Mouse (Mus musculus) NIH3T3 (cell line): Measurements from ENCODE around the gene Rps6kb1.

Experiments
- DNase-seq: peaks from one replicate; pipeline ENCODE4 v3.0.0-alpha.2; 2012; ENCODE audit warnings: low read depth

The Rps6kb1 gene

DNA sequence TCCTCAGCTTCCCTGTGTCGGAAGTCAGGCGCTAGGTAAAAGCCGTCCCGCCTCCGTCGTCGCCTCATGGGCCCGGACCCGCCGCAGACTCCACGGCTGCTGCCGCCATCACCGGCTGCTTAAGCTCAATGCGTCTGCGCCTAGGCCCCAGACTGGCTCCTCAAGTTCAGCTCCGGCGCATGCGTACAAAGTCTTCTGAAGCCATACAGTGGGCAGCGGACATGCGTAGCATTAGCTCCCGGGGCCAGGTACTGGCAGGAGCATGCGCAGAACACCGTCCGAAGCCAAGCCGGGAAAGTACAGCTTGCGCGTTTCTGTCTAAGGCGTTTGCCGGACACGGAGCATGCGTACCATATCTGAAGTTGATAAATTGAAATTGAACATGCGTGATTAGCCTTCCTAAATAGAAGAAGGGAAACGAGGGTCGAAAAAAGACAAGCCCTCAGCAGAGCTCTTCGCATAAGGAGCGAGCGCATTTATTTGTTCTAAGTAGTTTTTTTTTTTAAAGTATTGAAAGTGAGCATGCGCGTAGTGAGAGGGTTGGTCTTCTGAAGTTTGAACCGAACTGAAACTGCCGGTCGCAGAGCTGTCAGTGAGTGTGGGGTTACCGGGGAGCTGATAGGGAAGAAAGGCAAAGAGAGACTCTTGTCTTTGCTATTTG, at the start of gene Rps6kb1, which contains the start of gene Tubd1:
Gene Rps6kb1 (minus strand): TSS at position 167 of the 661 bp plus-strand sequence.
Gene Tubd1 (plus strand): TSS at position 353 of the 661 bp plus-strand sequence.
- DNase-seq = peak; percentile 97

DNA sequence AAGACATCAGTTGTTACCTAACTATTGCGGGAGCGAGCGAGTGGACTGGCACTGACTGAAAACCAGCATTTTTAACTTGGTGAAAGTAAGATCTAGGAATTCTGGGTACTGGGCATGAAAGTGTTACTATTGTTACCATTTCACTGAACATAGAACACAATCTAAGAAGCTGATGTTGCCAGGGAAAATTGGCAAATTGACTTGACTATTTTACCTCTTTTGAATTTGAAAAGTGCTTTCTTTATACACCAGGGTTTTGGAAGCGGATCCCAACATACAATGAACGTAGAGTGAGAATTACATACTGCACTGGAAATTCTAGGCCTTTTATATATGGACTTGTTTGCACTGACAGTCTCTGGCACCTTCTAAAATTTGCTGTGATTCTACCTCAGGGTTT, 48.8 kb upstream of the Rps6kb1 start:
- DNase-seq = no peak

DNA sequence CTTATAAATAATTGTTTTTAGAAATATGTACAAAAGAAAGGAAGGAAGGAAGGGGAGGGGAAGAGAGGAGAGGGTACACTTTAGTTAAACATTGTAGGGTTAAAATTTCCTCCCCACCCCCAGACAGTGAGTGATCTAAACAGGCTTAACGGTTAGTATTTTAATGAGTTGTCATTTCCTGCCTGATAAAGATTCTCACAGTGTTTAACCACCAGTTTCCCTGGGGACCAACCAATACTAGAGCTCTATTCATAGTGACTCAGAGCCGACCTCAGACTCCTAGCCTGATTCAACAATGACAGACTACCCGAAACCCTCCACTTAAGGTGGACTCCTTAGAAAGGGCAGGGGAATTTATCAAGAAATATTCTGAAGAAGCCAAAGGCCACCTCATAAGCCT, 48.4 kb upstream of the Rps6kb1 start:
- peak; percentile 77 for DNase-seq

DNA sequence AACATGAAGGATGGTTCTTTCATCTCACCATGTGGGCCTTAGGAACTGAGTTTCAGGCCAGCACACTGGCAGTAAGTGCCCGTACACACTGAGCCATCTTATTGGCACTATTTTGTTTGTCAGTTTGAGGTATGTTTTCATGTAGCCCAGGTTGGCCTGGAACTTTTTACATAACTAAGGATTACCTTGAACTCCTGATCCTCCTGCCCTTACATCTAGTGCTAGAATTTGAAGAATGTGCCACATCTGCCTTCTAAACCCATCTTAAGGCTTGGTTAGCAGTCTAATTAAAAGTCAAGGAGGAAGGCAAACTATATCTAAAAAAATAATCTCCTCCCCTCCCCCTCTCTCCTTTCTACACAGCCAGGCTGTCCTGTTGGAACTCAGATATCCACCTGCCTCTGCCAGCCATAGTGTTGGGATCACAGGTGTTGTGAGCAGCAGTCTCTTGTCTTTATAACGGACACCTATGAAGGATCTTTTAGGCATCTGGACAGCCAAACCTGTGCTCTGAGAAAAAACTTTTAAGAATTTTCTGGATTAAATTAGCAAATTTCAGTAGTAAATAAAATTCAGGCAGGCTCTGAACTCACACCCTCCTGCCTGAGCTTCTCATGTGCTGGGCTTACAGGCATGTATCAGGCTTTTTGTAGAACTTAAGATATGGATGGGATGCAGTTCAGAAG, 47.5 kb upstream of the Rps6kb1 start:
- DNase-seq = no peak

DNA sequence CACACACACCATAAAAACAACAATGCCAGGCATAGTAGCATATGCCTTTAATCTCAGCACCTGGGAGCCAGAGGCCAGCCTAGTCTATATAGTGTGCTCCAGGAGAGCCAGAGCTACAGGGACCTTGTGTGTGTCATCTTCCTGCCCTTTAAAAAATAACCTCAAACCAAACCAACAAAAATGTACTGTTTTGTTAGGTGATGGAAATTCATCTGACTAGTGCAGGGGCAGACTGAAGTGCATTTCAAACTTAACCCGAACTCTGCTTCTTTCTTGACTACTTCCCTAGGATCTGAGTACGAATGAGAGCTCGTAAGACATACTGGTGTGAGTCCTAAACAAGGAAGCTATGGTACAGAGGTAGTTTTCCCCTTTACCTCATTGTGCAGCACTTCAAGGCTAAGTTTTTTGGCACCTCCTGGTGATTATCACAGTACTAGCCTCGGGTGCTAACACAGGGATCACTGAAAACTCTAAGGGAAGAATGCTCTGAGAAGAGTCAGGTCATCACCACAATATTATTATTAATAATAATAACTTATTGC, 46.8 kb upstream of the Rps6kb1 start:
- no peak for DNase-seq

DNA sequence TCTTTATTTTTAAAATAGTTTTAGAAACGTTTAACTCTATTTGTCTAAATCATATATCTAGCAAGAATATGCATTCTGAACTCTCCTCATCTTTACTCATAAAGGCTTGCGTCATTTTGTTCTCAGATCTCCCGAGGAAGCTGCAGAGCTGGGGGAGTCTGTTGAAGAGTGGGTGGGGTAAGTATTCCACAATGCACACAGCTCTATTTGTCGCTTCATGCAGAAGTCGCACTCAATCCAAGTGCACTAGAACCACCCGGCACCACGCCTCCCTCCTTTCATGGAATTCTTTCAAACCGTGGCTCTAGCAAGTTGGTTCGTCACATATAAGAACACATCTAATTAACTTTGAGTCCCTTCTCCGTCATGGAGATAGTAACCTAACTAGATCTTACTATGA, 46.0 kb upstream of the Rps6kb1 start:
- no peak for DNase-seq

DNA sequence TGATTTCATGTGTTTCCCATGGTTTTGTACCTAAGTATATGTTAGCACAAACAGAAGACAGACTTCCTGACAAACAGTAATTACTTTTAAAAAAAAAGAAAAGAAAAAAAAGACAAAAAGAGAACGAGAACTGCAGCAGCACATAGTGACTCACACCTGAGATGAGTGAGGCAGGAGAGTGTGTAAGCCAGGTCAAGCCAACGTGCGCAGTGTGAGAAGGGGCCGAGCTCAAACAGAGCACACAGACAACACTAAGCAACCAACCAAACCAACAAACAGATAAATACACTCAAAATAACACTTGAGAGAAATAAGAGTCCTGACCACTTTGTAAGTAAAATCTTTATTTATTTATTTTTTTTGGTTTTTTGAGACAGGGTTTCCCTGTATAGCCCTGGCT, 45.5 kb upstream of the Rps6kb1 start:
- DNase-seq = no peak

DNA sequence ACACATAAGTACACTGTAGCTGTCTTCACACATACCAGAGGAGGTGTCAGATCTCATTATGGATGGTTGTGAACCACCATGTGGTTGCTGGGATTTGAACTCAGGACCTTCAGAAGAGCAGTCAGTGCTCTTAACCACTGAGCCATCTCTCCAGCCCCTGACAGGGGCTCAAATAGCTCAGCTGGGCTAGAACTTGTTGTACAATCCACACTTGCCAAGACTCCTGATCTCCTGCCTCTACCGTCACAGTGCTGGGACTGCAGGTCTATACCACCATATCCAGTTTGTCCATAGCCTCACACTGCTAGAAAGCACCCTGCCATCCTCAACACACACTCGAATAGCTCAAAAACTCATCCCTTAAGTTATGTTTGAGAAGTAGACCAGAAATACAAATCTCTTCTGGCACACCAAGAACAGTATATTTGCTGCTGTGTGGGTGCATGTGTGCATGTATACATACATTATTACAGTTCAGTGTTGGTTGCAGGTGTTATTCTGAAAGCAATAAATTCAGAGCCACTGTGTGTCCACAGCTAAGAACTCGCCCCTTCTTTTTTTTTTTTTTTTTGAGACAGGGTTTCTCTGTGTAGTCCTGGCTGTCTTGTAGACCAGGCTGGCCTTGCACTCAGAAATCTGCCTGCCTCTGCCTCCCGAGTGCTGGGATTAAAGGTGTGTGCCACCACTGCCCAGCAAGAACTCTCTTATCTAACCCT, 44.1 kb upstream of the Rps6kb1 start:
- no peak for DNase-seq

DNA sequence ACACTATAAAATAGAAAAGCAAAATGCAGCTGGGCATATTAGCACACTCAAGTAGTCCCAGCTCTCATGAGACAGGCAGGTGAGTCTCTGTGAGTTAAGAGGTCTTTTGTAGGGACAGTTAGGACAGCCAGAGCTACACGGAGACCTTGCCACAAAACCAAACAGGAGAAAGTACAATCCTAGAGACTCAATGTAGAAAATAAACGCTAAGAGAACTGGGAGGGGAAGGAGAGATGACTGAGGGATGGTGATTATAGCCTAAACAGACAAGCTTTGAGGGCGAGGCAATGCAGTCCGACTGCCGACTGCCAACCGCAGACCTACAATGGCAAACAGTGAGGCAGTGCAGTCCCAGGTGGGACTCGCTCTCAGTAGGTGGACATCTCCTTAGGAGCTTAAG, 43.2 kb upstream of the Rps6kb1 start:
- peak; percentile 52 for DNase-seq

DNA sequence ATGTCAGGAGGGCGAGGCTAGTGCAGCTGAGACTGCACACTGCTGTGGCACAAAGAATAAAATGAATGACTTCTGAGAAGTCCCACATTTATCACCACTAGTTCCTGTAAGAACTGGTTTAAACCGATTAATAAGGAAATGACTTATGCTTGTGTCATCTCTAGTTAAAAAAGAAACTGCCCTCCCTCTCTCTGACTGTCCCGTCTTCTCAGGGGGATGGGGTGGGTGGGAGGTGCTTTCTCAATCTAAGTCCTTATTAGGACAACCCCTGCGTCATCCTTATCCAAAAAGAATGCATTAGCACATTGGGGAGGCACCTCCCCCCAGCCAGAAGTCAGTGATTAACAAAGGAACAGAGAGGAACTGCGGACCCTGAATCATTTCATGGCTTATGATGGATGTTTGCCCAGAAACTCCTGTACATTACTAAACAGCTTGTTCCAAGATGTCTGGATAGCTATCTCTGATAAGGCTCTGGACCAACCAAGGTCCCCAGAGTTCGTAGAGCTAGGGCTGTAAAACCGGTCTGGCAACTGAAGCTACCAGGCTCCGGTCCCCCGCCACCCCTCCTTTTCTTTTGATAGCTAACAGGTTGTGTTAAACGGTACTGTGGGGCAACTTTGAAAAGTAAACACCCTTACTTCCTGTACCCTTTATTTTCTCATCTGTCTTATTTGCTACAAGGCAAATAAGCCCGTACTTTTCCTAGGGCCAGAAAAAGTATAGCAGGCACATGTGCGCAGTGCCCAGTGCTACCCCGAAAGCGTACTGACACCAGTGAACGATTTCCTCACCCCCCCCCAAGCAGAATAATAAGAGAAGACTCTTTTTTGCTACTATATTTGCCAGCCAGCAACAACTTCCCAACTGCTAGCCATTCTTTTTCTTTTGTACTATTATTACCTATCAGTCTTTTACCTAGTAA, 42.5 kb upstream of the Rps6kb1 start:
- DNase-seq = peak; percentile 92

DNA sequence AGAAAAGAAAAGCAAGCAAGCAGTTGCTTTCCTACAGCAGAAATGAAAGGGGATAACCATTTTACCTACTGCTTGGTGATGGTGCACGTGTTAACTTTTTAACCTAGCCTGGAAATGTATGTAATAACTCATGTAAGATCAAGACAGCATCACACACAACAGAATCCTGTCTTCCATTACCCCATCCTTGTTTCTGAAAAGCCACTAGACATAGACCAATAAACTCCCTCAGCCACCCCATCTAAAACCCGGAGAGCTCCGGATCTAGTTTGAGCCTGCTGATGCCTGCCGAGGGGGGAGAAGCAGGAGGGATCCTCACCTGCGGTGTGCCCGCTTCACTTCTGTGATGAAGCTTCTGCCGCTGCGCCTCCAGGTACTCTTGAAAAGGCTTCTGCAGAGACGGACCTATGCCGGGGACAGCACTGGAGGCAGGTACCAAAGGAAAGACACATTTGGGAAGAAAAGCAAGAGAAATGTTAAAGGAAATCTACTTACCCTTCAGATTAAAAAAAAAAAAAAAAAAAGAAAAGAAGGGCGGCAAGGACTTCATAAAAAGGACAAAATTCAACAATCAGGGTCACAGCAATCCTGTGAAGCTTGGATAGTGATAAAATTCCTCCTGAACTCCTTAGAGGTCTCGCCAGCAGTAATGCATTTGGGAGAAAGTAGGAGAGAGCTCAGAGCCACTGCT, 41.7 kb upstream of the Rps6kb1 start:
- peak; percentile 60 for DNase-seq

DNA sequence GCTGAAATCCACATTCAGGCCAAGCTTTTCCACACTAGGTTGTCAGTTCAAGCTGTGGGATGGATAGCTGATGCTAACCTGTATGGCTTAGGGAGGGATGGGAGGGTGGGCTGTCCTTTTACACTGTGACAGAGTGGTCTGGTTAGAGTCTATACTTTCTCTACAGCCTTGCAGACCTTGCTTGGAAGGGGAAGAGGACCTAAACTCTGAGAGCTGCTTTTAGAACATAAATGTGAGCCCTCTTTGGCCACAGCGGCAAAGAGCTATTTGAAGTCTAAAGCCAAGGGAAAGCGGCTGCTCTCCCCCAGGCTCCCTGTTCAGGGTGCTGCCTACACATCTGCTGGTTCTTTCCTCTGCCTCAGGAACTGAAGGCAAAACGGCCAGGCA, 41.0 kb upstream of the Rps6kb1 start:
- DNase-seq = no peak

DNA sequence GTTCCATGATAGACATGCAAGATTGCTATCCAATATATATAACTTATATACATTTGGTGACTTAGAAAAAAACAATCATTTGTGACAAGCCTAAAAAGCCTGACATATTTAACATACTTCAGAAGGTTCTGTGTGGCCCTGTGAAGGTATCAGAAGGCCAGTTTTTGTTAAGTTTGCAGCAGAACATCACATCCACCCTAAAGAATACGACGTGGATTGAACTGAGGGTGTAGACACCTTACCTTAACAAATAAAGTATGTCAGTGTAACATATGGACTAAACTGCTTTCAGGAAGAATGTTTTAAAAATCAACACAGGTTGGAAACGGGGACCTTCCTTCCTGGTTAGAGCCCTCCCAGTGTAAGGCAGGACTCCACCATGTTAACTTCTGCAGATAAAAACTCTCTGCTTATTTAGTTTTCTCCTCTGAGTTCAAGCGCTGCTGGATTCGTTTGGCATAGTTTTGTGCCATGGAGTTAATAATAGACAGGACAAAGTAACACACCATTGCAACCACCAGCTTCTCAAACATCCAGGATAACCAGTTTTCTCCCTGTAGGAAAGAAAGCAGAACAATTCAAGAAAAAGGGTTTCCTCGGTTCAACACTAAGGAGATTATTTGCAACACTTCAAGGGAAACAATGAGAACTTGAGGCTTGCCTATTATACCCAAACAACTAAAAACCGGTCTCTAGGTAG, 40.4 kb upstream of the Rps6kb1 start:
- DNase-seq = peak; percentile 44

DNA sequence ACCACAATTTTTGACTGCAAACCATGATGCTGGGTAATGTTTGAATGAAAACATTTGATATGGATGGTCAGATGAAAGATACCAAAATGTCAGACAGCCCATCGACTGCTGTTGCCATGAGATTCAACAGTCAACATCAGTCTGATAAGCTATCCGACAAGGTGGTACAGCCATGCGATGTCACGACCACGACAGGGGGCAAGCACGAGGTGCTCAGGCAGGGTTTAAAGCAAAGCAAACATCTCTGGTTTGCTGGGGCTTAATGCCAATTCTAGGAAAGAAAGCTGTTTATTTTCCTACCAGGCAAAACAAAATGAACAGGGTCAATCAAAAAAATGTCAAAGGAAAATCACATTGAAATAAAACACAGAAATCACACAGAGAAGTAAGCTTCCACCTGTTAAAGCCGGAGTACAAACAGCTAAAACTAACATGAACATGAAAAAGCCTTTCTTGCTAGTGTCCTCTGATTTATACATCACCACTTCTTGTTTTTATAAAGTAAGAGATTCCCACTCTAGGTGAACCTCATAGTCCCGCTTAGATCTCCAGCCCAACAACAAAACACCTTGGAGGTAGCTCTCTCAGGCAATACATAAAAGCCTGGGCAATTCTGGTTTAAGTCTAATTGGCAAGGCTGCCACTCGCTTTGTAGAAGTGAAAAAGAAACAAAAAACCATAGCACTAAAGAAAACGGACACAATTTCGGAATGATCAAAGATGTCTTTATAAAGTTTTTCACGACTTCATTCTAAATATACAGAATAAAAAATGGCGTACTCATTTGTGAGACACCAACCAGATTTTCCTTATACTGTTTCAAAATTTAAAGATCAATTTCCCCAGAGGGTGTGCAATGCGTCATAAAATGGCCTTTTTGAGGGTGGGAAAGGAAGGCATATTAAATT, 39.6 kb upstream of the Rps6kb1 start:
- DNase-seq = peak; percentile 47

DNA sequence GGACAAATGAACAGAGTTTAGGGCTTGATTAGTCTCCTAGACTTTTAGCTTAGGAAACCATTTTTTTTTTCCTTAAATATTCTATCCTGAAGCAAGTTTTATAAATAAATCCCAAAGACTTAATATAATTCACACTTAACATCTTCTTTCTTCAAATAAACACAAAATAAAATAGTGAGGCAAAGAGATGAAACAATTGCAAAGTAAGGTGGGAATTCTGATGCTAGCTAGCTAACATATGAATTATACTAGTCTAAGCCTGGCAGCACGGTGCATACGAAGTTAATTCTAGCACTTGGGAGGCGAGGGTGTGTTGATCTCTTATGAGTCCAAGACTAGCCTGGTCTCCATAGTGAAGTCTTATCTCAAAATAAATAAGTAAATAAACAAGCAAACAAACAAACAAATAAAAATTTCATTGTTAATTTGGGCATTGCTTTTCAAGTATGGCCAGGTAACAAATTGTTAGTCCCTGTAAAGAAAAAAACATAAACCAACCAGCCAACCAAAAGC, 38.8 kb upstream of the Rps6kb1 start:
- peak; percentile 45 for DNase-seq

DNA sequence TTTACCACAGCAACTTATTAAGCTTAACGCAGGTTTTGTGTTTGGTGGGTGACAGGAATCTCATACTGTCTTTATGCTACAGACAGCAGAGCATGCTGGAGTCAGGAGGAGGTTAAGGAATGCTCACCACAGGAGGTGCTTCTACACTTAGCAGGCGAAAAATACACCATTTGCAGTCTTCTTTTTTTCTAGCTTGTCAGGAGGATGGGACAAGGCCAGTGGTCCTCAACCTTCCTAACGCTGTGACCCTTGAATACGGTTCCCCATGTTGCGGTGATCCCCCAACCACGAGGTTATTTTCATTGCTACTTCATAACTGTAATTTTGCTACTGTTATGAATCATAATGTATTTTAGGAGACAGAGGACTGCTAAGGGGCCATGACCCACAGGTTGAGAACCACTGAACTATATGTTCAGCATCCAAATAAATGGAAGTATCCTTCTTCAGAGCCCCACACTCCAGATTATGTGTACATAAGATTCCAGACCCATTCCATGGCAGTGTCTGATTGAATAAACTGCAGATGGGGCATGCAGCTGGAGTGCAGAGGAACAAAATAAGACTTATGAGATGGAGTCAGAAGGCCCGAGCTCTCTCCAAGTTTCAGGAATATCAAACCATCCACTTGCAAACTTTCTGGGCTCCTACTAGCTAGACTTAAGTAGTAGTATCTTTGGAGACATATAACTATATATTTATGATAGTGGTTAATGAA, 38.1 kb upstream of the Rps6kb1 start:
- DNase-seq = no peak

DNA sequence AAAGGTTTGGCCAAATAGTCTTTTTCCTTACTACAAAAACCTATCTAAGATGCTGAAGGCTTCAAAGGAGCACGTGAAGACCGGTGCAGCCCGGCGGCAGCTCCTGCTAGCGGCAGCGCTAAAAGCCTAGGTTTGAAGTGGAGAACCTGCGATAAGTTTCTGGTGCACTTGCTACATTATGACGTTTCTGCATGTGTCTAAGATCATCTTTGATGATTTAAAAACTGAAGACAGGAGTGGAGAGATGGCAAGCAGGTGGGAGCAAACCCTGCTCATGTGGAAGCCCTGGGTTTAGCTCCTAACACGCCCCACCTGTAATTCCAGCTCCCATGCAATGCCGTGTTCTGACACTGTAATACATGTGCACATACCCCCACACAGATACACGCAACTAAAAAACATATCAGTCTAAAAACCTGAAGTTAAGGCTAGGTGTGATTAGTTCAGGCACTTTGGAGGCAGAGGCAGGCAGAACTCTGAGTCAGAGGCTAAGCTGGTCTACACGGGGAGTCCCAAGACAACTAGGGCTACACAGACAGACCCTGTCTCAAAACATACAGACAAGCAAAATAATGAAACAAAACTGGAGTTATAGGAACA, 37.4 kb upstream of the Rps6kb1 start:
- peak; percentile 69 for DNase-seq

DNA sequence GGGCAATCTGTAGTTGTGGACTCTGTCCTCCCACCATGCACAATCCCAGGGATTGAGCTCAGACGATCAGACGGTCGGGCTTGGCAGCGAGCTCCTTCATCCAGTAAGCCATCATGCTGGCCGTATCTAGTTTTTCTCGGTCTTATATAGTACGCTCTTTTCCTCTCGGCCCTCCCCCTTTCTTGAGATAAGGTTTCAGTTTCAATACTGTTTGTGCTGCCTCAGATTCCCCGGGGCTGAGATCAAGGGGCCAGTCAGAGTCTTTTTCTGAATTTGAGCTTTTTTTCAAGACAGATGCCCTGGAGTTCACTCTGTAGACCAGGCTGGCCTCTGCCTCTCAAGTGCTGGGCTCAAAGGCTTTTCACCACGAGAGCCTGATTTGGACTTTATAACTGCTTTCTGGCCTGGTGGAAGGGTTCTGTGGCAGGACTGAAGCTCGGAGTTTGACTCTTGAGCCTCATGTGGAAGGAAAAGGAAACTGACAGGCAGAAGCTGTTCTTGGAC, 36.7 kb upstream of the Rps6kb1 start:
- DNase-seq = peak; percentile 83
